Mouse (Mus musculus): Measurements from ENCODE around the gene Wbp2.

GRCm38 (mm10) chr11:116099462-116099861, 12.7 kb upstream of the Wbp2 start:
- no peak for TF ChIP-seq CTCF (IDR thresholded peaks at IDR 0.05; ENCODE audit: insufficient read depth, low read length)
- TF ChIP-seq POLR2A (IDR thresholded peaks at IDR 0.05; ENCODE audit: borderline replicate concordance, extremely low read depth, low read depth, low read length) = no peak
